Mouse (Mus musculus) thymus, adult 2 months (tissue): ENCODE results near the gene Itgb4. TPM values are rescaled to one million over a fixed set of nuclear protein-coding genes. Genes with fewer than 3 reads are reported as not detected.
A peak's percentile ranks its signal among the peaks of the same experiment; 100 is the strongest.

Experiments
- DNase-seq: peaks from one replicate; pipeline ENCODE4 v3.0.0; 2021
- H3K27ac ChIP-seq: fragments of 200-500 bp; 2 replicates; pipeline ENCODE4 v1.5.1; 2012; ENCODE audit warnings: low read length, control low read depth; ENCODE audit not compliant: control insufficient read depth, insufficient read depth
- H3K27me3 ChIP-seq: fragments of 200-500 bp; 2 replicates; pipeline ENCODE4 v1.6.1; 2012; ENCODE audit warnings: mild to moderate bottlenecking, low read length, moderate library complexity, mixed read lengths; ENCODE audit not compliant: control insufficient read depth, insufficient read depth
- H3K36me3 ChIP-seq: fragments of 200-500 bp; 2 replicates; pipeline ENCODE4 v1.6.1; 2012; ENCODE audit warnings: mild to moderate bottlenecking, low read length, moderate library complexity; ENCODE audit not compliant: control insufficient read depth, insufficient read depth
- H3K4me1 ChIP-seq: fragments of 200-500 bp; replicated peaks from 2 replicates; pipeline ENCODE4 v1.6.1; 2012; ENCODE audit warnings: low read length; ENCODE audit not compliant: control insufficient read depth, insufficient read depth
- H3K4me3 ChIP-seq: fragments of 200-500 bp; 2 replicates; pipeline ENCODE4 v1.5.1; 2012; ENCODE audit warnings: mild to moderate bottlenecking, low read length, control low read depth, moderate library complexity; ENCODE audit not compliant: control insufficient read depth, insufficient read depth
- CTCF ChIP-seq: fragments of 200-500 bp; IDR thresholded peaks from 2 replicates; pipeline ENCODE4 v1.5.1; 2012; ENCODE audit warnings: mild to moderate bottlenecking, control low read depth, low read length, moderate library complexity, borderline replicate concordance; ENCODE audit not compliant: control insufficient read depth, poor library complexity, insufficient read depth; ENCODE audit errors: extremely low read depth
- POLR2A ChIP-seq: fragments of 200-500 bp; IDR thresholded peaks from 2 replicates; pipeline ENCODE4 v1.6.1; 2012; ENCODE audit warnings: mild to moderate bottlenecking, low read length, control low read depth, moderate library complexity; ENCODE audit not compliant: control insufficient read depth, poor library complexity, insufficient read depth; ENCODE audit errors: extremely low read depth
- WGBS: fragments of 180-500 bp; shearing (Covaris S2); methylation state at CpG from one replicate; pipeline ENCODE4 v1.1.7; 2018; 5-methylcytosine and 5-hydroxymethylcytosine counted together
- polyA plus RNA-seq: library from polyadenylated mRNA; depleted of rRNA; stranded (reverse); fragments of >200 nt; gene quantifications from 2 replicates; pipeline ENCODE4 v1.2.3, GENCODE M21; 2012; rRNA removed

Gene Itgb4
- polyA plus RNA-seq = 19.8 and 20.8 TPM in 2 replicates

- Histone ChIP-seq H3K4me3 (peak within 1 kb of the TSS; percentile 57), H3K4me1 (peaks cover 14% of the 10 kb centered on the region), H3K36me3 (no peaks in the 10 kb centered on the region), H3K27ac (no peak within 1 kb of the TSS), H3K27me3 (no peaks in the 10 kb centered on the region)
- DNase-seq = peak; percentile 80
- WGBS = 9% methylated on average over 57 of the region's 58 CpGs
- TF ChIP-seq CTCF (peak; percentile 40; the same call in 1 of the 2 replicates), POLR2A (peak; percentile 46; the same call in 1 of the 2 replicates)
Measured at GRCm38 (mm10) chr11:115974309-115975082, at the start of gene Itgb4. Gene Itgb4, plus strand, starts transcription at chr11:115974709.

- DNase-seq = no peak
- H3K27ac ChIP-seq = no peak overlapping the region
- no peak for TF ChIP-seq CTCF
- TF ChIP-seq POLR2A = no peak
- peaks cover 3% of the 10 kb centered on the region for H3K4me1 ChIP-seq
- H3K27me3 ChIP-seq = no peaks in the 10 kb centered on the region
- 86% methylated on average over 8 of the region's 8 CpGs for WGBS
- H3K4me3 ChIP-seq = no peak overlapping the region
- no peaks in the 10 kb centered on the region for H3K36me3 ChIP-seq
Measured at GRCm38 (mm10) chr11:115929031-115929430, 45.5 kb upstream of the Itgb4 start.

- Histone ChIP-seq H3K36me3 (no peaks in the 10 kb centered on the region), H3K4me3 (no peak overlapping the region), H3K27me3 (no peaks in the 10 kb centered on the region), H3K4me1 (peaks cover 3% of the 10 kb centered on the region), H3K27ac (no peak overlapping the region)
- no peak for TF ChIP-seq POLR2A
- TF ChIP-seq CTCF = no peak
- 60% methylated on average over 3 of the region's 3 CpGs for WGBS
- no peak for DNase-seq
Measured at GRCm38 (mm10) chr11:115929818-115930217, 44.7 kb upstream of the Itgb4 start.

- no peak for DNase-seq
- Histone ChIP-seq H3K36me3 (no peaks in the 10 kb centered on the region; the same call in 1 of the 2 replicates), H3K4me3 (no peak overlapping the region), H3K27me3 (no peaks in the 10 kb centered on the region), H3K27ac (no peak overlapping the region), H3K4me1 (peaks cover 3% of the 10 kb centered on the region)
- WGBS = 89% methylated on average over 3 of the region's 3 CpGs
- TF ChIP-seq POLR2A (no peak), CTCF (no peak)
Measured at GRCm38 (mm10) chr11:115931235-115931634, 43.3 kb upstream of the Itgb4 start.

- peak; percentile 96 for DNase-seq
- Histone ChIP-seq H3K36me3 (no peaks in the 10 kb centered on the region; the same call in none of the 2 replicates), H3K4me3 (peak within 1 kb of the TSS; percentile 86), H3K4me1 (peaks cover 3% of the 10 kb centered on the region), H3K27ac (no peak within 1 kb of the TSS), H3K27me3 (no peaks in the 10 kb centered on the region)
- TF ChIP-seq CTCF (no peak), POLR2A (peak; percentile 64; the same call in 1 of the 2 replicates)
- WGBS = under 1% methylated on average over 28 of the region's 28 CpGs
Measured at GRCm38 (mm10) chr11:115933108-115933746, 41.3 kb upstream of the Itgb4 start, which contains the start of the genes Sap30bp and Recql5. Gene Sap30bp, plus strand, starts transcription at chr11:115933282. Gene Recql5, minus strand, starts transcription at chr11:115933477.

- Histone ChIP-seq H3K4me3 (peak overlapping the region; percentile 86), H3K4me1 (peaks cover 3% of the 10 kb centered on the region), H3K36me3 (no peaks in the 10 kb centered on the region; the same call in none of the 2 replicates), H3K27me3 (no peaks in the 10 kb centered on the region), H3K27ac (no peak overlapping the region)
- WGBS = under 1% methylated on average over 16 of the region's 16 CpGs
- no peak for DNase-seq
- TF ChIP-seq CTCF = no peak
- peak; percentile 9; the same call in 1 of the 2 replicates for TF ChIP-seq POLR2A
Measured at GRCm38 (mm10) chr11:115933747-115934110, 40.8 kb upstream of the Itgb4 start.
